Mouse (Mus musculus): ENCODE data around the gene Ephb3. TPM values are rescaled to one million over a fixed set of nuclear protein-coding genes. Genes with fewer than 3 reads are reported as not detected.

Gene Ephb3
- polyA plus RNA-seq, 1 experiment from 2014 or later: 4.0 TPM

- Histone ChIP-seq H3K9me3 (ENCODE audit: control insufficient read depth) (no peaks in the 10 kb centered on the region), H3K27ac (ENCODE audit: low read depth, low read length) (no peak overlapping the region), H3K9ac (ENCODE audit: low read depth, low read length) (no peak overlapping the region), H3K4me2 (replicated peaks; ENCODE audit: low read depth) (no peak overlapping the region), H3K27me3 (replicated peaks; ENCODE audit: control insufficient read depth, insufficient read depth, low read length) (no peaks in the 10 kb centered on the region), H3K36me3 (ENCODE audit: control insufficient read depth, insufficient read depth) (no peaks in the 10 kb centered on the region), H3K4me1 (replicated peaks; ENCODE audit: control insufficient read depth, insufficient read depth, low read length) (no peaks in the 10 kb centered on the region), H3K4me3 (ENCODE audit: low read depth, low read length) (no peak overlapping the region)
- ATAC-seq: no peak
- no peak for TF ChIP-seq CTCF (IDR thresholded peaks at IDR 0.05; ENCODE audit: low read depth)
- WGBS: 55% methylated on average over 4 of the region's 4 CpGs
These were observed 68.2 kb downstream of the Ephb3 start for GRCm38 (mm10) chr16:21272748-21273147.

Small RNA genes lying within 50 kb of the gene (microRNA-seq; reads per million reads assigned to microRNA genes)
- gene Mir7680: not detected

Other genes with a start within 250 kb of the Ephb3 start
- gene Teddm3, start 50.8 kb upstream of the Ephb3 start, polyA plus RNA-seq (2015; fragmentation: Nextera tagmentation; extraction: Ambion mirVana): 0.17 and 1.2 TPM in 2 replicates
- 6.6 and 9.5 TPM in 2 replicates for gene Vps8, start 218.4 kb downstream of the Ephb3 start, polyA plus RNA-seq (2015; fragmentation: Nextera tagmentation; extraction: Ambion mirVana)